Mouse (Mus musculus): ENCODE measurements around the gene Tbc1d16.

Gene Tbc1d16

GRCm38 (mm10) chr11:119143376-119144002, 84.8 kb downstream of the Tbc1d16 start:
- DNase-seq (ENCODE audit: low spot score): no peak

GRCm38 (mm10) chr11:119142615-119143014, 85.7 kb downstream of the Tbc1d16 start:
- DNase-seq (ENCODE audit: low spot score): no peak

- no peak for DNase-seq (ENCODE audit: low spot score)
These were observed 89.3 kb downstream of the Tbc1d16 start for GRCm38 (mm10) chr11:119139026-119139425.

GRCm38 (mm10) chr11:119138205-119138604, 90.1 kb downstream of the Tbc1d16 start:
- DNase-seq (ENCODE audit: low spot score): no peak

GRCm38 (mm10) chr11:119134586-119134985, 93.7 kb downstream of the Tbc1d16 start:
- no peak for DNase-seq (ENCODE audit: low spot score)

- DNase-seq (ENCODE audit: low spot score): no peak
These were observed 94.7 kb downstream of the Tbc1d16 start for GRCm38 (mm10) chr11:119133437-119134221.

- no peak for DNase-seq (ENCODE audit: low spot score)
These were observed 95.9 kb downstream of the Tbc1d16 start for GRCm38 (mm10) chr11:119132198-119133035.

- DNase-seq (ENCODE audit: low spot score): no peak
These were observed 98.1 kb downstream of the Tbc1d16 start for GRCm38 (mm10) chr11:119130081-119130765.

- DNase-seq (ENCODE audit: low spot score): no peak
These were observed 98.8 kb downstream of the Tbc1d16 start for GRCm38 (mm10) chr11:119129281-119130058.

GRCm38 (mm10) chr11:119128668-119129280, 99.5 kb downstream of the Tbc1d16 start:
- DNase-seq (ENCODE audit: low spot score): no peak

GRCm38 (mm10) chr11:119127686-119128473, 100.4 kb downstream of the Tbc1d16 start:
- peak; percentile 83 for DNase-seq (ENCODE audit: low spot score)

- DNase-seq (ENCODE audit: low spot score): no peak
These were observed 101.2 kb downstream of the Tbc1d16 start for GRCm38 (mm10) chr11:119127147-119127546.

GRCm38 (mm10) chr11:119125929-119126861, 102.1 kb downstream of the Tbc1d16 start:
- DNase-seq (ENCODE audit: low spot score): peak; percentile 88

GRCm38 (mm10) chr11:119124536-119124935, 103.8 kb downstream of the Tbc1d16 start:
- DNase-seq (ENCODE audit: low spot score): no peak

GRCm38 (mm10) chr11:119123522-119124319, 104.6 kb downstream of the Tbc1d16 start:
- no peak for DNase-seq (ENCODE audit: low spot score)

GRCm38 (mm10) chr11:119122396-119122795, 105.9 kb downstream of the Tbc1d16 start:
- DNase-seq (ENCODE audit: low spot score): no peak

- no peak for DNase-seq (ENCODE audit: low spot score)
These were observed 109.4 kb downstream of the Tbc1d16 start for GRCm38 (mm10) chr11:119118905-119119304.

- no peak for DNase-seq (ENCODE audit: low spot score)
These were observed 110.4 kb downstream of the Tbc1d16 start for GRCm38 (mm10) chr11:119117945-119118344.
